Mouse (Mus musculus): ENCODE measurements at regions not wholly inside any gene's neighbourhood (a gene's known extent, or its start where the extent isn't known, plus 50 kb on each side); places are given as distances from the start of the nearest gene placed in this dataset.

- in situ Hi-C loops (cut with MboI; ENCODE audit: low pct_unique_long_range_greater_than_20kb in 1 of 2, low sequenced_read_pairs in 2 of 2, unreplicated experiment in 1 of 2), result no loop called here
Observed at GRCm38 (mm10) chr13:45130516-45131249, 52.2 kb downstream of the Gm9817 start.

GRCm38 (mm10) chr13:45140616-45141015 is 62.1 kb downstream of the Gm9817 start:
- in situ Hi-C loops (cut with MboI; ENCODE audit: low pct_unique_long_range_greater_than_20kb in 1 of 2, low sequenced_read_pairs in 2 of 2, unreplicated experiment in 1 of 2), result no loop called here

GRCm38 (mm10) chr13:45145129-45145528 is 66.6 kb downstream of the Gm9817 start:
- in situ Hi-C loops (cut with MboI; ENCODE audit: low pct_unique_long_range_greater_than_20kb in 1 of 2, low sequenced_read_pairs in 2 of 2, unreplicated experiment in 1 of 2), result no loop called here

- in situ Hi-C loops (cut with MboI; ENCODE audit: low pct_unique_long_range_greater_than_20kb in 1 of 2, low sequenced_read_pairs in 2 of 2, unreplicated experiment in 1 of 2), result no loop called here
Observed at GRCm38 (mm10) chr13:45156223-45156622, 77.7 kb downstream of the Gm9817 start.

- in situ Hi-C loops (cut with MboI; ENCODE audit: low pct_unique_long_range_greater_than_20kb in 1 of 2, low sequenced_read_pairs in 2 of 2, unreplicated experiment in 1 of 2), result no loop called here
Observed at GRCm38 (mm10) chr13:45156982-45157381, 78.5 kb downstream of the Gm9817 start.

GRCm38 (mm10) chr13:45160281-45160680 is 81.8 kb downstream of the Gm9817 start:
- in situ Hi-C loops (cut with MboI; ENCODE audit: low pct_unique_long_range_greater_than_20kb in 1 of 2, low sequenced_read_pairs in 2 of 2, unreplicated experiment in 1 of 2), result no loop called here

- in situ Hi-C loops (cut with MboI; ENCODE audit: low pct_unique_long_range_greater_than_20kb in 1 of 2, low sequenced_read_pairs in 2 of 2, unreplicated experiment in 1 of 2), result no loop called here
Observed at GRCm38 (mm10) chr13:45164001-45164778, 85.7 kb downstream of the Gm9817 start.

- in situ Hi-C loops (cut with MboI; ENCODE audit: low pct_unique_long_range_greater_than_20kb in 1 of 2, low sequenced_read_pairs in 2 of 2, unreplicated experiment in 1 of 2), result no loop called here
Observed at GRCm38 (mm10) chr13:45165159-45165558, 86.7 kb downstream of the Gm9817 start.

- in situ Hi-C loops (cut with MboI; ENCODE audit: low pct_unique_long_range_greater_than_20kb in 1 of 2, low sequenced_read_pairs in 2 of 2, unreplicated experiment in 1 of 2), result loop anchor here in 1 of 2 experiments (10.0 kb wide), 1 partner anchor 305 kb away; no protein-coding TSS in a partner anchor
Observed at GRCm38 (mm10) chr13:45169716-45170115, 91.2 kb downstream of the Gm9817 start.

- in situ Hi-C loops (cut with MboI; ENCODE audit: low pct_unique_long_range_greater_than_20kb in 1 of 2, low sequenced_read_pairs in 2 of 2, unreplicated experiment in 1 of 2), result loop anchor here in 1 of 2 experiments (10.0 kb wide), 1 partner anchor 302 kb away; no protein-coding TSS in a partner anchor
Observed at GRCm38 (mm10) chr13:45173139-45173538, 94.6 kb downstream of the Gm9817 start.

GRCm38 (mm10) chr13:45175711-45176205 is 97.3 kb downstream of the Gm9817 start:
- in situ Hi-C loops (cut with MboI; ENCODE audit: low pct_unique_long_range_greater_than_20kb in 1 of 2, low sequenced_read_pairs in 2 of 2, unreplicated experiment in 1 of 2), result loop anchor here in 1 of 2 experiments (10.0 kb wide), 1 partner anchor 299 kb away; no protein-coding TSS in a partner anchor

- in situ Hi-C loops (cut with MboI; ENCODE audit: low pct_unique_long_range_greater_than_20kb in 1 of 2, low sequenced_read_pairs in 2 of 2, unreplicated experiment in 1 of 2), result no loop called here
Observed at GRCm38 (mm10) chr13:45181529-45182230, 103.2 kb downstream of the Gm9817 start.

GRCm38 (mm10) chr13:45189389-45189788 is 110.9 kb downstream of the Gm9817 start:
- in situ Hi-C loops (cut with MboI; ENCODE audit: low pct_unique_long_range_greater_than_20kb in 1 of 2, low sequenced_read_pairs in 2 of 2, unreplicated experiment in 1 of 2), result no loop called here

GRCm38 (mm10) chr13:45190151-45190550 is 111.7 kb downstream of the Gm9817 start:
- in situ Hi-C loops (cut with MboI; ENCODE audit: low pct_unique_long_range_greater_than_20kb in 1 of 2, low sequenced_read_pairs in 2 of 2, unreplicated experiment in 1 of 2), result no loop called here

- in situ Hi-C loops (cut with MboI; ENCODE audit: low pct_unique_long_range_greater_than_20kb in 1 of 2, low sequenced_read_pairs in 2 of 2, unreplicated experiment in 1 of 2), result no loop called here
Observed at GRCm38 (mm10) chr13:45192079-45192478, 113.6 kb downstream of the Gm9817 start.

- in situ Hi-C loops (cut with MboI; ENCODE audit: low pct_unique_long_range_greater_than_20kb in 1 of 2, low sequenced_read_pairs in 2 of 2, unreplicated experiment in 1 of 2), result no loop called here
Observed at GRCm38 (mm10) chr13:45195562-45195961, 117.1 kb downstream of the Gm9817 start.

GRCm38 (mm10) chr13:45196363-45196762 is 117.9 kb downstream of the Gm9817 start:
- in situ Hi-C loops (cut with MboI; ENCODE audit: low pct_unique_long_range_greater_than_20kb in 1 of 2, low sequenced_read_pairs in 2 of 2, unreplicated experiment in 1 of 2), result no loop called here

- in situ Hi-C loops (cut with MboI; ENCODE audit: low pct_unique_long_range_greater_than_20kb in 1 of 2, low sequenced_read_pairs in 2 of 2, unreplicated experiment in 1 of 2), result no loop called here
Observed at GRCm38 (mm10) chr13:45200511-45201120, 122.1 kb downstream of the Gm9817 start.
